Mouse (Mus musculus) myocyte (in vitro differentiated cells): ENCODE measurements around the gene Fhad1. TPM values are rescaled to one million over a fixed set of nuclear protein-coding genes. Genes with fewer than 3 reads are reported as not detected.

Source experiments
- H3K27me3 ChIP-seq: one replicate; pipeline ENCODE4 v1.6.1; 2011; ENCODE audit not compliant: control insufficient read depth, insufficient read depth, insufficient read length
- H3K36me3 ChIP-seq: one replicate; pipeline ENCODE4 v1.6.1; 2011; ENCODE audit not compliant: control insufficient read depth, insufficient read depth
- H3K4me2 ChIP-seq: one replicate; pipeline ENCODE4 v1.6.1; 2011; ENCODE audit warnings: low read depth, control low read depth
- H3K4me3 ChIP-seq: one replicate; pipeline ENCODE4 v1.5.1; 2011; ENCODE audit warnings: mild to moderate bottlenecking, control low read depth, moderate library complexity
- H3K79me2 ChIP-seq: one replicate; pipeline ENCODE4 v1.6.1; 2011; ENCODE audit not compliant: control insufficient read depth, insufficient read depth
- H3ac ChIP-seq: one replicate; pipeline ENCODE4 v1.6.1; 2011; ENCODE audit not compliant: control insufficient read depth, insufficient read length
- CEBPB ChIP-seq: IDR thresholded peaks from 2 replicates; pipeline ENCODE4 v1.6.1; 2011; ENCODE audit warnings: mild to moderate bottlenecking, moderate library complexity; ENCODE audit not compliant: poor library complexity, insufficient read depth, severe bottlenecking
- E2F4 ChIP-seq: IDR thresholded peaks from one replicate; pipeline ENCODE4 v1.6.1; 2011; ENCODE audit warnings: mild to moderate bottlenecking, control low read depth, moderate library complexity; ENCODE audit not compliant: insufficient read depth
- MAX ChIP-seq: IDR thresholded peaks from one replicate; pipeline ENCODE4 v1.6.1; 2011; ENCODE audit warnings: low read depth, mild to moderate bottlenecking, control low read depth
- MYOD1 ChIP-seq, 3 experiments: IDR thresholded peaks; one replicate each; pipeline ENCODE4 v1.6.1; 2011; ENCODE audit warnings: control low read depth in 2 of 3, low read depth in 2 of 3, mild to moderate bottlenecking in 2 of 3, moderate library complexity in 1 of 3; ENCODE audit not compliant: insufficient read length in 2 of 3, control insufficient read depth in 1 of 3
- MYOG ChIP-seq, 3 experiments: IDR thresholded peaks; one replicate each; pipeline ENCODE4 v1.6.1; 2011; ENCODE audit warnings: control low read depth in 2 of 3, low read depth in 2 of 3, mild to moderate bottlenecking in 2 of 3; ENCODE audit not compliant: insufficient read length in 2 of 3, control insufficient read depth in 1 of 3, insufficient read depth in 1 of 3
- POLR2A ChIP-seq: IDR thresholded peaks from one replicate; pipeline ENCODE4 v1.6.1; 2011; ENCODE audit warnings: low read depth, mild to moderate bottlenecking, control low read depth, moderate library complexity; ENCODE audit not compliant: insufficient read length
- POLR2AphosphoS2 ChIP-seq: IDR thresholded peaks from one replicate; pipeline ENCODE4 v1.6.1; 2011; ENCODE audit warnings: low read depth, control low read depth; ENCODE audit not compliant: insufficient read length
- REST ChIP-seq: IDR thresholded peaks from one replicate; pipeline ENCODE4 v1.6.1; 2011; ENCODE audit warnings: mild to moderate bottlenecking, control low read depth, moderate library complexity; ENCODE audit not compliant: insufficient read depth, insufficient read length
- SRF ChIP-seq: IDR thresholded peaks from one replicate; pipeline ENCODE4 v1.6.1; 2011; ENCODE audit warnings: low read depth; ENCODE audit not compliant: control insufficient read depth, insufficient read length
- TCF12 ChIP-seq: IDR thresholded peaks from one replicate; pipeline ENCODE4 v1.6.1; 2011; ENCODE audit warnings: mild to moderate bottlenecking, control low read depth; ENCODE audit not compliant: poor library complexity, insufficient read depth, severe bottlenecking
- TCF3 ChIP-seq: IDR thresholded peaks from one replicate; pipeline ENCODE4 v1.6.1; 2011; ENCODE audit warnings: low read depth, control low read depth; ENCODE audit not compliant: insufficient read length
- USF1 ChIP-seq: IDR thresholded peaks from one replicate; pipeline ENCODE4 v1.6.1; 2011; ENCODE audit warnings: low read depth, mild to moderate bottlenecking, control low read depth, moderate library complexity
- polyA plus RNA-seq: library from polyadenylated mRNA; unstranded; fragments of >200 nt; fragmentation: generic; extraction: Trizol; gene quantifications from one replicate; pipeline ENCODE4 v1.2.1, GENCODE M21; 2012; ENCODE audit warnings: missing spikeins

Fhad1 gene
- polyA plus RNA-seq, 1 experiment, result 0.17 TPM

DNA sequence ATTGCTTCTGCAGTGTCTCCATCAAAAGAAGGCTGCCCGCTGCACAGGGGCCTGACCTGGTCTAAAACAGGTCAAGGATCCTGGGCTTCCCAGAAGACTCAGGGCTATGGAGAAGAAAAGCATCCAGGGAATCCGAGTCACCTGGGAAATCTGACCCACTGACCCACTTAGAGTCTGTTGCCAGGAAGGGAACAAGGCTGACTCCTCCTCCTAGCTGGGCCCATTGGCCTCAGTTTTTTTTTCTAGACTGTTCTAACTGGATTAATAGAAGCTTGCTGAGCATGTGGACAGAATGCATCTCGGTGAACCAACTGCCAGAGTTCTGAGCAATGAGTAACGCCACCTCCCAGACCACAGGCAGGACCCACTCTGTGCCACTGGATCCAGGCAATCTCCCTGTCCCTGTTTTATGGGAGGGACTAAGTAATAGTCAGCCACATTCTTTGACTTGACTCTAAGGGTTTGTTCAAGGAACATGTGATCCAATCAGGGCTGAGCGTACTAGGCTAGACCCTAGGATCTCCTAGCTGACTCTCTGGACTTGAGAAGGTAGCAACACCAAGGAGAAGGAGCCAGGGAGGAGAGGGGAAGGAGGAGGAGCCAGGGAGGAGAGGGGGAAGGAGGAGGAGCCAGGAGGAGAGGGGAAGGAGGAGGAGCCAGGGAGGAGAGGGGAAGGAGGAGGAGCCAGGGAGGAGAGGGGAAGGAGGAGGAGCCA, 21.4 kb downstream of the Fhad1 start:
- Histone ChIP-seq H3K27me3 (no peaks in the 10 kb centered on the region), H3ac (no peak overlapping the region), H3K79me2 (no peaks in the 10 kb centered on the region), H3K4me3 (no peak overlapping the region), H3K36me3 (no peaks in the 10 kb centered on the region), H3K4me2 (no peak overlapping the region)
- TF ChIP-seq TCF3 (no peak), MYOG (IDR thresholded peaks at IDR 0.05; ENCODE audit: control insufficient read depth in 1 of 3, insufficient read depth in 1 of 3, insufficient read length in 2 of 3, low read depth in 2 of 3) (no peak), TCF12 (no peak), E2F4 (no peak), USF1 (no peak), CEBPB (no peak), SRF (no peak), MAX (no peak), POLR2AphosphoS2 (no peak), MYOD1 (IDR thresholded peaks at IDR 0.05; ENCODE audit: control insufficient read depth in 1 of 3, insufficient read length in 2 of 3, low read depth in 2 of 3) (no peak)

DNA sequence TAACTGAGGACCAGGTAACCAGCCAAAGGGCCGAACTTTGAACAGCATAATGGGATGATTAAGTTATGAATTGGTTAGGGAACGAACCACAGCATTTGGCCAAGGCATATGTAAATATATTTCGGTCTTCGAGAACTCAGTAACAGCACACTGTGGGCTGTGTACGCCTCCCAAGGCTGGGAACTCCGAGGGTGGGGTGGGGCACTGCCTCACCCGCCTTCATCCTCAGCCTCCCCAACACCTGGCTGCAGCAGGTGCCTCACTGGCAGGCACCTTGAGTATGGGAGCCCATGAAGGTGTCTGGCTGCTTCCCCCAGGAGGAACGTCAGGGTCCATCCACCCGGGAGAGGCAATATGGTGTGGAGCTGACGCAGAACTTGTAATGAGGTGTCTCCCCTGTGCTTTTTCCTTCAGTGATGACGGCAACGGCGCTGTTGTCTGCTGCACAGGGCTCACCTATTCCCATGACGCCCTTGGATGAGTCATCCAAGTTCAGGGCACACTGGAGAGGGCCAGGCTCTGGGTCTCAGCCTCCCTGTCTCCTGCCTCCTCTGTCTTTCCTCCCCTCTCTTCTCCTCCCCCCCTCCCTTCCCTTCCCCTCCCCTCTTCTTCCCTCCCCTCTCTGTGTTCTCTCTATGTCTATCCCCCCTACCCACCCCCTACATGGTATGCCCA, 22.2 kb downstream of the Fhad1 start:
- Histone ChIP-seq H3K4me3 (no peak overlapping the region), H3K4me2 (no peak overlapping the region), H3K79me2 (no peaks in the 10 kb centered on the region), H3K36me3 (no peaks in the 10 kb centered on the region), H3K27me3 (no peaks in the 10 kb centered on the region), H3ac (no peak overlapping the region)
- TF ChIP-seq MAX (no peak), MYOD1 (IDR thresholded peaks at IDR 0.05; ENCODE audit: control insufficient read depth in 1 of 3, insufficient read length in 2 of 3, low read depth in 2 of 3) (no peak), SRF (no peak), MYOG (IDR thresholded peaks at IDR 0.05; ENCODE audit: control insufficient read depth in 1 of 3, insufficient read depth in 1 of 3, insufficient read length in 2 of 3, low read depth in 2 of 3) (no peak), REST (no peak), TCF3 (no peak), TCF12 (no peak), USF1 (no peak), POLR2A (no peak), CEBPB (no peak), POLR2AphosphoS2 (no peak), E2F4 (no peak)

DNA sequence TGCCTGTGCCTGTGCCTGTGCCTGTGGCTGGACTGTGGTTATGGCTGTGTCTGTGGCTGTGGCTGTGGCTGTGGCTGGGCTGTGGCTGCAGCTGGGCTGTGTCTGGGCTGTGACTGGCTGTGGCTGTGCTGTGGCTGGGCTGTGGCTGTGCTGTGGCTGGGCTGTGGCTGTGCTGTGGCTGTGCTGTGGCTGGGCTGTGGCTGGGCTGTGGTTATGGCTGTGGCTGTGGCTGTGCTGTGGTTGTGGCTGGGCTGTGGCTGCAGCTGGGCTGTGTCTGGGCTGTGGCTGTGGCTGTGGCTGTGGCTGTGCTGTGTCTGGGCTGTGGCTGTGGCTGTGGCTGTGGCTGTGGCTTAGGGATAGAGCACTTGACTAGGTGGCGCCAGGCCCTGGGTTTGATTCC, 26.7 kb downstream of the Fhad1 start:
- H3K36me3 ChIP-seq, result no peaks in the 10 kb centered on the region
- H3K4me2 ChIP-seq, result no peak overlapping the region
- no peak overlapping the region for H3ac ChIP-seq
- H3K4me3 ChIP-seq, result no peak overlapping the region
- H3K79me2 ChIP-seq, result no peaks in the 10 kb centered on the region
- TF ChIP-seq MYOG (IDR thresholded peaks at IDR 0.05; ENCODE audit: control insufficient read depth in 1 of 3, insufficient read depth in 1 of 3, insufficient read length in 2 of 3, low read depth in 2 of 3), result no peak
- TF ChIP-seq TCF12, result no peak
- TF ChIP-seq SRF, result no peak
- no peak for TF ChIP-seq MYOD1 (IDR thresholded peaks at IDR 0.05; ENCODE audit: control insufficient read depth in 1 of 3, insufficient read length in 2 of 3, low read depth in 2 of 3)
- TF ChIP-seq POLR2A, result no peak
- TF ChIP-seq CEBPB, result no peak
- TF ChIP-seq REST, result no peak
- no peak for TF ChIP-seq TCF3
- no peak for TF ChIP-seq POLR2AphosphoS2
- no peak for TF ChIP-seq MAX
- H3K27me3 ChIP-seq, result no peaks in the 10 kb centered on the region

DNA sequence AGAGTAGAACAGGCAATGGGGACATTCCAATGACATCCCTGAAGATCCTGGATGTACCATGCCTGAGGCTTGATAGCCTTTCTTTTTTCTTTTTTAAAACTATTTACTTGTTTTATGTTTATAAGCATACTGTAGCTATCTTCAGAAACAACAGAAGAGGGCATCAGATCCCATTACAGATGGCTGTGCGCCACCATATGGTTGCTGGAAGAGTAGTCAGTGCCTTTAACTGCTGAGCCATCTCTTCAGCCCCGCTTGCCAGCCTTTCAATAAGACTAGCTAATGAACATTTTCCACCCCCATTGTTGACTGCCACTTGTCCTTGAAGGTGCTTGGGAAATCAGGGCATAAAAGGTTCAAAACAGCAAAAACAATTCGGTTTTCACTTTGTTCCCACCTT, 31.2 kb downstream of the Fhad1 start:
- no peak overlapping the region for H3ac ChIP-seq
- H3K79me2 ChIP-seq, result no peaks in the 10 kb centered on the region
- no peak overlapping the region for H3K4me2 ChIP-seq
- no peak overlapping the region for H3K4me3 ChIP-seq
- TF ChIP-seq CEBPB (no peak), SRF (no peak), POLR2A (no peak), TCF3 (no peak), MYOD1 (IDR thresholded peaks at IDR 0.05; ENCODE audit: control insufficient read depth in 1 of 3, insufficient read length in 2 of 3, low read depth in 2 of 3) (no peak), MYOG (IDR thresholded peaks at IDR 0.05; ENCODE audit: control insufficient read depth in 1 of 3, insufficient read depth in 1 of 3, insufficient read length in 2 of 3, low read depth in 2 of 3) (no peak), MAX (no peak)
- no peaks in the 10 kb centered on the region for H3K36me3 ChIP-seq
- no peaks in the 10 kb centered on the region for H3K27me3 ChIP-seq

DNA sequence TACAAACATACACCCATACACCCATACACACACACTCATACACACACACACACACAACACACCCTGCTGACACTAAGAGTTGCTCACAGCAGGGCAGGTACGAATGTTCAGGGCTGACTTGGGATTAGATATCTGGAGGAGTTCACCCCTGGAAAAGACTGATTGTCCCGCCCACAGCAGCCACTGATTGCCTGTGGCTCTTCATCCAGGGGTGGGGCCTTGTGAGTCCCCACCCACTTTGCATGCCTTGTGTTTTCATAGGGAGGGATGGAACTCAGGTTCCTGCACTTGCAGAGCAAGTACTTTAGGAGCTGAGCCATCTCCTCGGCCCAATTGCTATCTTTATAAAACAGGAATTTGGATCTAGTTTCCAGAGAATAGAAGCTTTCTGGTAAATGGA, 33.4 kb downstream of the Fhad1 start:
- H3ac ChIP-seq, result no peak overlapping the region
- H3K36me3 ChIP-seq, result no peaks in the 10 kb centered on the region
- H3K4me3 ChIP-seq, result no peak overlapping the region
- H3K27me3 ChIP-seq, result no peaks in the 10 kb centered on the region
- no peak overlapping the region for H3K4me2 ChIP-seq
- H3K79me2 ChIP-seq, result no peaks in the 10 kb centered on the region
- TF ChIP-seq MYOG (IDR thresholded peaks at IDR 0.05; ENCODE audit: control insufficient read depth in 1 of 3, insufficient read depth in 1 of 3, insufficient read length in 2 of 3, low read depth in 2 of 3) (no peak), MYOD1 (IDR thresholded peaks at IDR 0.05; ENCODE audit: control insufficient read depth in 1 of 3, insufficient read length in 2 of 3, low read depth in 2 of 3) (no peak), MAX (no peak), POLR2A (no peak), TCF12 (no peak), USF1 (no peak), E2F4 (no peak), POLR2AphosphoS2 (no peak)
